Mouse (Mus musculus) T-cell, adult 2 months (primary cell): Measurements from ENCODE around the gene Rpl39.
"Not testable (repeated sequence)": the region's sequence is repeated elsewhere in the genome, so short reads cannot be mapped to it uniquely, and the experiment has no call there.

ENCODE experiments used
- DNase-seq: peaks from one replicate; pipeline ENCODE4 v3.0.0; 2022; ENCODE audit warnings: low spot score

Gene Rpl39

DNA sequence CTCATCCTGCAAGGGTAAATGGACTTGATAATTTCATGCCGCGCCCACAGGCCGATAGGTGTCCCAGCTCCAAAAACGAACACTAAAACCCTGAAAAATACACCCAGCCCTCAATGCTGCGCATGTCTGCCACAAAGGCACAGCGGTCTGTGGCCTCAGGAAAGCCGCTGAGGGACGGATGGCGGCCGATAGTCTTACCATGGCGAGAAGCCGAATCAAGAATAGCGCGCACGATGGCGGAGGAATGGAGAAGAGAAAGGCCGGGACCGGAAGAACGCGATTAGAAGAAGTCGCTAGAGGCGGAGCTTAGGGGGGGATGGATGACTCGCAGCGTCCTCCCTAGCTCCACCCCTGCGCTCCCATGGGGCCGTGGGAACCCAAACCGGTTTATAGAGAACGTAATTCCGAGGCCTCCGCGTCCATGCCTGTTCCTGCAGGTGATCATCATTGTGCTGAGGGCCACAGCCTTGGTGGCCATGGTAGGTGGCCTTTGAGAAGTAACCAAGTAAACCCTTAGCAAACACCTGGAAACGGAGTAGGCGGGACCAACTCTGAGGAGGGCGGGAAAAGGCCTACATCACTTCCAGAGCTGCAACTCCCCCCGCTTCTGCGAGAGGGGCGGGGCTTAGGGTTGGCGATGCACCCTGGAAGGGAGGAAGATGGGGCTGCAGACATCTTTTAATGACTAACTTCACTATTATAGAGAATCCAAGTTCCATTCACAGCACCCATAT lies at the start of gene Rpl39:
Gene Rpl39 (minus strand): TSS at position 476 of the 734 bp plus-strand sequence.
- peak; percentile 89 for DNase-seq

DNA sequence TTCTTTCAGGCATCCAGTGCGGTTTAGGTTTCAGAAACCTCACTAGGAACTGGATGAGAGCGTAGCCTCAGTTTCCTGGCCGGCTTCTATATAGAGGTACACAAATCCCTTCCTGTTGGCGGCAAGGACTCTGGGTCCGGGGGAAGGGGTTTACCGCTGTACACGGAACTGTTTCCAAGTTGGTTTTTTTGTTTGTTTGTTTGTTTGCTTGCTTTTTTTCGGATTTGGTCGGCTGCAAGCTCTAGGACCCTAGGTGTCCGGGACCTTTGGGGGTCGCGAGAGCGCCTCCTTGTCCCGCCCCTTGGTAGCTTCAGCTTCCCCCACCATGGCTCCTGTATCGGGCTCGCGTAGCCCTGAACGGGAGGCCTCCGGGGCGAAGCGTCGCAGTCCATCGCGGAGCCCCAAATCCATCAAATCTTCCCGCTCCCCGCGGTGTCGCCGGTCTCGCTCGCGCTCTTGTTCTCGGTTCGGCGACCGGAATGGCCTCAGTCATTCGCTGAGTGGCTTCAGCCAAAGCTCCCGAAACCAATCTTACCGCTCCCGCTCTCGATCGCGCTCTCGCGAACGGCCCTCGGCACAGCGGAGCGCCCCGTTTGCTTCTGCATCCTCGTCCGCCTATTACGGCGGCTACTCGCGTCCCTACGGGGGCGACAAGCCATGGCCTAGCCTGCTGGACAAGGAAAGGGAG lies 41.6 kb upstream of the Rpl39 start, which contains the start of gene Nkap:
Gene Nkap (plus strand): TSS at position 125 of the 688 bp plus-strand sequence.
- peak; percentile 78 for DNase-seq

DNA sequence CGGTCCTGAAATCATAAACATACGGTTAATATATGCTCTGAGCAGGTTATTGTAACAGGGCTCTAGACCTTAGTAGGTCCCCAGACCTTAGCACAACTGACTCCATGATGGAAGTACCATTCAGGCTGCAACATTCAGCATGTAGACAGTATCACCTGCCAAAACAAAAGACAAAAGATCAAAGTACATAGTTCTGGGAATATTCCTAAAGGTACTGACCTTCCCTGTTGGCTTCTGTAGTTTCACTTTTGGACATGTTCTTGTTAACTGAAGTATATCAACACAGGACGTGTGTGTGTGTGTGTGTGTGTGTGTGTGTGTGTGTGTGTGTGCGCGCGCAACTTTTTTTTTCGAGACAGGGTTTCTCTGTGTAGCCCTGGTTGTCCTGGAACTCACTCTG lies 40.3 kb upstream of the Rpl39 start:
- no peak for DNase-seq

DNA sequence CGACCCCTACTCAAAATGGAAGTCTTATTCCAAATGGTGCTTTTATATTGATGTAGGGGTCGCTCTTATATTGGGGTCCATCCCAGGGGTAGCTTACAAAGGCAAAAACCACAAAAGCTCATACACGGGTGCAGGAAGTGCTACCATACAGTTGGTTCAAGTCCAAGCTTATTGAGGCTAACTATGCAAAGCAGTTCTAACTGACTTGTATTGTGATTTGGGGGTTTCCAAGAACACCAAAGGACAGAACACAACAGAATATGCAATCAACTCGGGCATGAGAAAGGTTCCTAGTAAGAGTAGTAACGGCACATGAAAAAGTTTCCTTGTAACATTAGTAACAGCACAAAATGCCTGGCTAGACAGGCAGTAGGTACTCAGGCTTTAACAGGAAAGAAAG lies 35.0 kb upstream of the Rpl39 start:
- no peak for DNase-seq

DNA sequence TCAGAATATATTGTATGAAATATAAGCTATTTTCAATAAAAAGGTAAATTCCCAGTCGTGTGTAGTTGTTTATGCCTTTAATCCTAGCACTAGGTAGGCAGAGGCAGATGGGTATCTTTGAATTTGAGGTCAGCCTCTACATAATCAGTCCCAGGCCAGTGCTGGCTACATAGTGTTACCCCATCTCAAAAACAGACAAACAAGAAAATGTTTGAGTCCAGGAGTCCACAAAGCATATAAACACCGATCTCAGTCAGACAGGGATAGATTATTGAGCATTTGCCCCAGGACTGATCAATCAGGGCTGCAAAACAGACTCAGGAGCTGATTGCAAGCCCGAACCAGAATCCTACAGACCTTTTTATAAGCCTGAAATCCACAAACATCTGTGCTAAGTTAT lies 34.4 kb upstream of the Rpl39 start:
- DNase-seq, result no peak

DNA sequence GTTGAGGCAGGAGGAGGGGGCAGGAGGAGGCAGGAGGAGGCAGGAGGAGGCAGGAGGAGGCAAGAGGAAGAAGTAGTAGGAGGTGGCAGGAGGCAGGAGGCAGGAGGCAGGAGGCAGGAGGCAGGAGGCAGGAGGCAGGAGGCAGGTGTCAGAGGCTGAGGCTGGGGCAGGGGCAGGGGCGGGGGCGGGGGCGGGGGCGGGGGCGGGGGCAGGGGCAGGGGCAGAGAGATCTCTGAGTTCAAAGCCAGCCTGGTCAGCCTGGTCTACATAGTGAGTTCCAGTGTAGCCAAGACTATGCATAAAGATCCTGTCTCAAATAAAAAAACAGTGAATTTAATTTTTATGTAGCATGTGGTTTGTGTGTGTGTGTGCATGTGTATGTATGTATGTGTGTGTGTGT lies 31.9 kb upstream of the Rpl39 start:
- no peak for DNase-seq

DNA sequence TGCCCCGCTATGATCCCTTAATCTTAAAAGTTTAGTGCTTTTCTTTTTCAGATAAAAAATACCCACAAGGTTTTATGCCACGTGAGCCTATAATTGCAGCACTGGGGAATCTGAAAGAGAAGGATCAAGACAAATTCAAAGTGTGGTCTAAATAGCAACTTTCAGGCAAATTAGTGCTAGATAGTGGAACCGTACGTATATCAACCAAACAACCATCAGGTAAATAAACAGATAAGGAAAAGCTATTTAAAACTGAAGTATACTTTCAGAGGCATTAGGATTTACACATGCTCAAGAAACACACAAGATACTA lies 25.6 kb upstream of the Rpl39 start:
- DNase-seq, result no peak

DNA sequence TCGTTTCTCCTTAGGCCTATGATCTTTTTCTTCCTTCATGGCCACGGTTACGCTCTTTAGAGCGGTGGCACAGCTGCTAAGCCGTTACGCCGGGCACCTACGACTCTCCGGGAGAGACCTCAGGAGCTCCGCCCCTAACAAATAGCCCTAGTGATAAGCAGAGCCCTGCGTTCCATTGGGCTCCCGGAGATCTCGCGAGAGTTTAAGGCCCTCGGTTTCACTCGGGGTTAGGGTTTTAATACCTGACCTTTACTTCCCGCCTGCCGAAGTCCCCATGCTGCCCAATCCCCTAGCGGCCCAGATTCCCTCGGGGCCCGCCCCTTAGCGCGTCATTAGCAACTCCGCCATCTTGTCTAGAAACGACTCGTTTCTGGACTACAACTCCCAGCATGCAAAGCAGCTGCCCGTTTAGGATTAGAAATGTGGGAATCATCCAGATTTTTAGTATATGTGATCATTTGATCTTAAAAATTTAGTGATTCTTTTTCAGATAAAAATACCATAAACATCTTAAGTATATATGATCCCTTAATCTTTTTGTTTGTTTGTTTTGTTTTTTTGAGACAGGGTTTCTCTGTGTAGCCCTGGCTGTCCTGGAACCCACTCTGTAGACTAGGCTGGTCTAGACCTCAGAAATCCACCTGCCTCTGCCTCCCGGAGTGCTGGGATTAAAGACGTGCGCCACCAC lies 25.1 kb upstream of the Rpl39 start, which contains the start of gene Upf3b:
Gene Upf3b (minus strand): TSS at position 130 of the 688 bp plus-strand sequence.
- DNase-seq, result peak; percentile 95

DNA sequence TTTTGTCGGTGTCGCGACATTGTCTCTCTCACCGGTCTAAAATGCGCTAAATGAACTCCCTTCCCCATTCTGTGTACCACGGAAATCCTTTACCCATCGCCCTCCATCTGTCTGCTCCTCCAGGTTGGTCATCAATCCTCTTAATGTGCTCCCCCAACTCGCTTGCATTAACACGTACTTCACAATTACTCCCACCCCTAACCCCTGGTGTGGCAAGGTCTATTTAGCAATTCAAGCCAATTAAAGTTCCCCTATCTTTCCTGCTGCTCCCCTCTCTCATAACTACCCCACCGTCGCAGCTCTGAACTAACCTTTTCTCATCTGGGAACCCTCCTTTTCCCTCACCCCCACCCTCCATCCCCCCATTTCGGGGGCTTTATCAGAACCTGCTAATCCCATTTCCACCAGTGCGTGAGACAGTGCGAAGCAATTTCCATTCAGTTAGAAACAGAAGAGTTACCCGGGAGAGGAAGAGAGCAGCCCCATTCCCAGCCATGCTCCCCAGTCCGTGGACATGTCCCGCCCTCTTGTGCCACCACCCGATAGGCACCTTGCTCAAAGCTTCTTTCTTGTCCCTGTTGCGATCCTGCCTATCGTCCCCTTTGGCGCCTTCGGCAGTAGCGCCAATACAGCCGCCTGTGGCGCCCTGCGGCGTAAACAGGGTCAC lies 24.5 kb upstream of the Rpl39 start:
- DNase-seq, result no peak

DNA sequence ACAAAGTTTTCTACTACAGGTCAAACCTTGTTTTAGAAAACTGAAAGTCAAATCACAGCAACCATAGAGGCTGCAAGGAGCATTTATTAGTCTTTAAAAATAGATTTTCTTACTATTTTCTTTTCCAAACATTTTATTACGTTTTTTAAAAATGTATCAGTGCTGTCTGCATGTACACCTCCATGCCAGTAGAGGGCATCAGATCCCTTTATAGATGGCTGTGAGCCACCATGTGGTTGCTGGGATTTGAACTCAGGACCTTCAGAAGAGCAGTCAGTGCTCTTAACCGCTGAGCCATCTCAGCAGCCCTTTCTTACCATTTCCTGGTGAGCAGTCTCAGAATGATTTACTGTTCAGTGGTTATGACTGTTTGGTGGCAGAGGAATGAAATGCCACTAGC lies 18.6 kb upstream of the Rpl39 start:
- DNase-seq, result no peak

DNA sequence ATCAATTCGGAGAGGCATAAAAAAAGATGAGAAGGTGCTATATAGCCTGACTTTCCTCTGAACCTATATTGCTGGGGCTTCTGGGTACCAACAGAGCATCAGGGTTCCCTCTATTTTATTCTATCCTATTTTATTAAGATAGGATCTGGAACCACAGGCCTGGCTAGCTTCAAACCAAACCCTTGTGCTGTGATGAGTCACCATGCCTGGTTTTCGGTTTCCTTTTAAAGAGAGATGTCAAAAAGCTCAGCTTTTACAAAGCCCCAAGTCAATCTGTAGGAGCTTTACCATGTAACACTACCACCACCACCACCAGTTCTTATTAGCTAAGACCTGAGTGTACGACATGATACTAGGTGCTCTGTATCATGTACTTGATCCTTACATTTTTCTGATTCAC lies 13.5 kb upstream of the Rpl39 start:
- no peak for DNase-seq

DNA sequence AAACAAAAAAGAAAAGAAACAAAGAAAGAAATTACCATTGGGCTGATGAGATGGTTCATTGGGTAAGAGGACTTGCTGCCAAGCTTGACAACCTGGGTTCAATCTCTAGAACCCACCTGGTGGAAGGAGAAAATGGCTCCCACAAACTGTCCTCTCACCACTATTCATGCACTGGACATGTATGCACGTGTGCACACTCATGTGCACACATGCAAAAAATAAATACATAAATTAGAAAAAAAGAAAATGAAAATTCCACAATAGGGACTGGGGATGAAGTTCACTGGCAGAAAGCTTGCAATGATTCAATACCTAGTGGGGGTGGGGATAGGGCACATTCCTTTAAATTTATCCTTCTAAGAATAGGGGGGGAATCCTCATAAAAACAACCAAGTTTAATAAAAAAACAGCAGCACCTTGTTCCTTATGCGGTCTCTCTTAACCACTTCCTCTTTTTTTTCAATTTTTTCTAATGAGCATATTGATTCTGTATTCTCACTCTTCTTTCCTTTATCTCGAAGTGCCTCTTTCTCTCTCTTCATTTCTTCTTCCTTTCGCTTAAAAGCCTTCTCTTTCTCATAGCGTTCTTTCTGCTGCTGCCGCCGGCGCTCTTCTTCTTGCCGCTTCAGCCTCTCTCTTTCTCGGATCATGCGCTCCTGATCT lies 10.0 kb upstream of the Rpl39 start:
- DNase-seq, result no peak

DNA sequence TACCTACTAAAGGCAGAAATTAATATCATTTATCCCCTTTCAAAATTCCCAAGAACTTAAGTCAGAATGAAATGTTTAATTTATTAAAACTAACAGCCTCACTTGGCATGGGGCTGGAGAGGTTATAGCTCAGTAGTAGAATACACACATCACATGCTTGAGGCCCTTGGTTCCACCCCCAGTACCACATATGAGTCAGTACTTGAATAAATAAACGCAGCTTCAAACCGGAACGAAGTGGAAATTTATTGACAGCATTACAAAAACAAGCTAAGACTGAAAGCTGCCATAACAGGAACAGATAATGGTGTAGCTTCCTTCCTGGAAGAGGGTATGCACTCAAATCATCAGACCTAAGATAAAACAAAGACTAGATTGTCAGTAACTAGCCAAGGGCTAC lies 6.3 kb upstream of the Rpl39 start:
- DNase-seq, result no peak

DNA sequence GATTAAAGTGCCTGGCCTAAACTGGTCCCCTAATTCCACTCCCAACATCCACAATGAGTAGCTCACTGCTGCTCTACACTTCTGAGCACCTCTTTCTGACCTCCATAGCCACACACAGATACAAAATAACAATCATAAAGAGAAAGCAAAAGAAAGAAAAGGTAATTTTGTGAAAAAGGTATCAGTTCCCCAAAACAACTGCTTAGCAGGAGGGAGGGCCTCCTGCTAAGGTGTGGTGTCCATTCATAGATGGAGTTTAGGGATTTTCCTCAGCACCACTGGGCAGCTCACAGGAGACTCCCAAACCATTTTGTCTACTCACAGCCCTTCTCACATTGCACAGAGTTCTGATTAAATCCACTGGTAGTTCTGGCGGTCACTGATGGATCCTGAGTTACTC lies 3.6 kb upstream of the Rpl39 start:
- DNase-seq, result no peak

DNA sequence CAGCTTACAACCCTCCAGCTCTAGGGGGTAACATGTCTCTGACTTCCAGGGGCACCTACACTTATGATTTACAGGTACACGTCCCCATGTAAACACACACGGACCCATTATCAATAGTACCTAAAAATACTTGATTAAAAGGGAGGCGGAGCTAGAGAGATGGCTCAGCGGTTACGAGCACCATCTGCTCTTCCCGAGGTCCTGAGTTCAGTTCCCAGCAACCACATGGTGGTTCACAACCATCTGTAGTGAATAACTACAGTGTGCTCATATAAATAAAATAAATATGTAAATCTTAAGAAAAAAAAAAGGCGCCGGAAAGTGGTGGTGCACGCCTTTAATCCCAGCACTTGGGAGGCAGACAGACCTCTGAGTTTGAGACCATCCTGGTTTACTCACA lies 463 bp upstream of the Rpl39 start:
- no peak for DNase-seq

DNA sequence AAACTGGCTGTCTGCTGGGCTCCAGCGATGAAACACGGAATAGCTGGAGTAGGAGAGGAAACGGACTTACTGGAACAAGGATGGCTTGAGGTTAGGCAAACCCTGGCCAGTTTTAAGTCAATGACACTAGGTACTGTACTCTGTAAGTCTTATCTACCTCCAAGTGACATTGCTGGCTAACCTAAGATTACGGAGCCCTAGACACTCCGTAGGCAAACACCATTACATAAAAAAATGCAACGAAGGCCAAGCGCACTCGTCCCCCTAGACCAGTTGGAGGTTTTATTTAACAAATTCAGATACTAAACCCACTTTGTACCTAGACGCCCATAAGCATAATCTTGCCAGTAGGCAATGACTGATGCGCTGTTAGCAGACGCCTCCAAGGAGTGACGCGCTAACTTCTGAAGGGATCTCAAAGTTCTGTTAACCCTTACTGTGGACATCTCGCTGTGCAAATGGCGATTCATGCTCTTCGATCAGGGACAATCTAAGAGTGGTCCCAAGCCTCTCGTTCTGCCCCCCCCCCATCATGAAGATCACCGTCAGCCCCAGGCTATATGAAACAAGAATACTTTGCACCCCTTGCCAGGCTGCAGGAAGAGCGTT lies 780 bp downstream of the Rpl39 start:
- DNase-seq, result peak; percentile 36

DNA sequence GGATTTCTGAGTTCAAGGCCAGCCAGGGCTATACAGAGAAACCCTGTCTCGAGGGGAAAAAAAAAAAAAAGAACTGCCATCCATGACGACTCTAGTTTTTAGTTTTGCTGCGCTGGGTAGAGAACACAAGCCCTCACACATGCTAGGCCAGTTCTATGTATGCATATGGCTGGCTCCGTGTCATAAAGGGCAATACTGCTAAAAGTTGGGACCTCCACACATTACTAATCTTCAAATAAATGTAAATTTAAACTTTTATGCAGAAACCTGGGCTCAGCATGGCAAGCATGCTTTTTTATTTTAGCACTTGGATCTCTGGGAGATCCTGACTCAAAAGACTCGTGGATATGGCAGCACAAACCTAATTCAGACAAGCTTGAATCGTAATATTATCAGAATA lies 4.0 kb downstream of the Rpl39 start:
- no peak for DNase-seq

DNA sequence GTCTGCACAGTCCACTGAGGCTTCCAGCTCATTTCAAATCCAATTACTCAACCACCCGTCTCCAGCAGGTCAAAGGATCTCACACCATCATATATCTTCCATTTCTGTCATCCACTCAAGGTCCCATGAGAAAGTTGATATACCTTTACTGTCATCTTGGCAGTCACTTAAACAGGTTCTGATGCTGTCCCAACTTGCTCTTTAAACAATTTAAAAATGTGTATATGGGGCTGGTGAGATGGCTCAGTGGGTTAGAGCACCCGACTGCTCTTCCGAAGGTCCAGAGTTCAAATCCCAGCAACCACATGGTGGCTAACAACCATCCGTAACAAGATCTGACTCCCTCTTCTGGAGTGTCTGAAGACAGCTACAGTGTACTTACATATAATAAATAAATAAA lies 4.9 kb downstream of the Rpl39 start:
- DNase-seq, result not testable (repeated sequence)

DNA sequence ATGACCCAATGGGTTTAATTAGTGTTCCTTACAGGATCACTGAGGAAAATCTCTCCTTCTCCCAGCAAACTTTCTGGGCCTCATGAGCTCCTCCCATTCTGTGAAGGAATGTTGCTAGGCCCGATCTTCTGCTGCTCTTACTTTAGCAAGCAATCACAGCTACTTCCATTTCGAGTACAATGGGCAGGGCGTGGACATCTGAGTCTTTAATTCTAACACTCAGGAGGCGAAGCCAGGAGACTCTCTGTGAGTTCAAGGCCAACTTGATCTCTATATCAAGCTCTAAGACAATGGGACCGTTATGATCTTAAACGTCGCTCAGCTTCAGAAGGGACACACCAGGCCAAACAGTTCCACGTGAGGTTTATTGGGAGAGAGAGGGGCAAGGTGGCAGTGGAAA lies 8.6 kb downstream of the Rpl39 start:
- no peak for DNase-seq

DNA sequence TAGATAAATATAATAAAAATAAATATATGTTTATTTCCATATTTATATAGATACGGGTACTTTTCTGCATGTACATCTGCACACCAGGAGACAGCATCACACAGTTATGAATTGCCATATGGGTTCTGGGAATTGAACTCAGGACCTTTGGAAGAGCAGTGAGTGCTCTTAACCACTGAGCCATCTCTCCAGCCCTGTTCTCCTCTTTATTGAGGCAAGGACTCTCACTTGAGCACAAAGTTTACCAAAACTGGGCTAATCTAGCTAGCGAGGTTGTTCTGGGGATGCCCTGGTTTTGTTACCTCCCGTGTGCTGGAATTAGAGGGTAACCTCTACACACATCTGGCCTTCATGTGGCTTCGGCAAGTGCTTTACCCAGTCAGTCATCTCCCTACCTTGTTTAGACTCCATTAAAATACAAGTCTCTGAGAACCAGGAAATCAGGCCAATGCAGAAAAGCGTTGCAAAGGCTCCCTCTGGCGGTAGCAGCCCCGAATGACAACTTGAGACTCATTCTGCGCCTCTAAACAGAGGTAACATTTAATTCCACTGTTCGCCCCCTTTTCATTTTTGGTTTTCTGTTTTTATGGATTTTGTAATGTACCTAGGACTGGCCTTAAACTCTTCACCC lies 10.8 kb downstream of the Rpl39 start:
- DNase-seq, result peak; percentile 57

DNA sequence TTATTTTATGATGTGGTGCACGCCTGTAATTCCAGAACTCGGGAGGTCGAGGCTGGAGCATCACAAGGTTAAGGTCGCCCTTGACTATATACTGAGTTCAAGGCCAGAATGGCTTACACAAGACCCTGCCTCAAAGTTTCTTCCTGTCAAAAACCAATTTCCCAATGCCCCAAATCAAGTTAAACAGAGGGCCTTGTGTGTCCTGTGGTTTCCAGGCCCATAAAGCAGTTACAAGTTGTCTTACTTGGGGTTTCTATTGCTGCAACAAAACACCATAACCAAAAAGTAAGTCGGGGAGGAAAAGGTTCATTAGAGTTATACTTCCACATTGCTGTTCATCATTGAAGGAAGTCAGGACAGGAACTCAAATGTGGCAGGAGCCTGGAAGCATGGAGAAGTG lies 16.4 kb downstream of the Rpl39 start:
- DNase-seq, result no peak
